Mouse (Mus musculus): ENCODE data around the gene Rerg.

- TF ChIP-seq CTCF (IDR thresholded peaks at IDR 0.05; ENCODE audit: extremely low read depth, insufficient read depth, low read length) (no peak), POLR2A (IDR thresholded peaks at IDR 0.05; ENCODE audit: extremely low read depth, insufficient read depth, low read length) (no peak)
These were observed 17.3 kb downstream of the Rerg start for GRCm38 (mm10) chr6:137153021-137153420.

Data from cortical plate, adult 2 months (tissue).